Mouse (Mus musculus) testis, adult 2 months (tissue): ENCODE measurements at regions not wholly inside any gene's neighbourhood (a gene's known extent, or its start where the extent isn't known, plus 50 kb on each side); places are given as distances from the start of the nearest gene placed in this dataset.

Experiments
- H3K27ac ChIP-seq: fragments of 200-500 bp; 2 replicates; pipeline ENCODE4 v1.5.1; 2012; ENCODE audit warnings: low read depth, low read length; ENCODE audit not compliant: control insufficient read depth, insufficient read depth
- H3K27me3 ChIP-seq: fragments of 200-500 bp; 2 replicates; pipeline ENCODE4 v1.6.1; 2012; ENCODE audit warnings: mild to moderate bottlenecking, low read length, moderate library complexity; ENCODE audit not compliant: control insufficient read depth, insufficient read depth
- H3K36me3 ChIP-seq: fragments of 200-500 bp; 2 replicates; pipeline ENCODE4 v1.6.1; 2012; ENCODE audit warnings: mild to moderate bottlenecking, low read length; ENCODE audit not compliant: control insufficient read depth, insufficient read depth
- H3K4me1 ChIP-seq: fragments of 200-500 bp; 2 replicates; pipeline ENCODE4 v1.6.1; 2012; ENCODE audit warnings: low read length; ENCODE audit not compliant: control insufficient read depth, insufficient read depth
- H3K4me3 ChIP-seq: fragments of 200-500 bp; 2 replicates; pipeline ENCODE4 v1.5.1; 2012; ENCODE audit warnings: low read depth, mild to moderate bottlenecking, low read length, moderate library complexity, mixed read lengths; ENCODE audit not compliant: control insufficient read depth
- CTCF ChIP-seq: fragments of 200-500 bp; IDR thresholded peaks from 2 replicates; pipeline ENCODE4 v1.5.1; 2012; ENCODE audit warnings: low read depth, mild to moderate bottlenecking, inconsistent platforms, low read length, moderate library complexity; ENCODE audit not compliant: control insufficient read depth, insufficient read depth, insufficient replicate concordance
- POLR2A ChIP-seq: fragments of 200-500 bp; IDR thresholded peaks from 2 replicates; pipeline ENCODE4 v1.6.1; 2012; ENCODE audit warnings: low read depth, mild to moderate bottlenecking, inconsistent platforms, low read length, moderate library complexity; ENCODE audit not compliant: control insufficient read depth

DNA sequence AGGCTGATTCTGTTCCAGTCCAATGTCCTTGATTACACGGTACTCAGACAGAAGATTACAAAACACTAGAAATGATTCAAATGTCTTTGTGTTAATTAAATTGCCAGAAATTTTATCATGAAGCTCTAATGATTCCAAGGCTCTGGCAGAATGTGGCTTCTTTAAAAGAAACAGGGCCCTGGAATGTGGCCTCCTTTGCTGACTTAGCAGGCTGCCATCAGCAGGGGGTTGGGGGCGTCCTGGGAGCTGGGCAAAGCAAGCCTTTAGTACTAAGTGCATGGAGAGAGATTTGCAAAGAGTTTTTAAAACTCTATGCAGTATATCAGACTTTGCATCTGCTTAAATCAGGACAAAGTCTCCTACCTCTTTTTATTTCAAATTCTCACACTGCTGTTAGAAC, 434.8 kb upstream of the Cited2 start:
- no peaks in the 10 kb centered on the region for H3K36me3 ChIP-seq
- H3K27ac ChIP-seq = no peak overlapping the region
- TF ChIP-seq POLR2A (no peak), CTCF (no peak)
- no peaks in the 10 kb centered on the region for H3K27me3 ChIP-seq
- H3K4me1 ChIP-seq = no peaks in the 10 kb centered on the region
- no peak overlapping the region for H3K4me3 ChIP-seq

GRCm38 (mm10) chr10:17292331-17292730, 430.7 kb upstream of the Cited2 start:
- no peaks in the 10 kb centered on the region for H3K36me3 ChIP-seq
- no peak overlapping the region for H3K27ac ChIP-seq
- TF ChIP-seq POLR2A (no peak), CTCF (no peak)
- H3K27me3 ChIP-seq = no peaks in the 10 kb centered on the region
- no peak overlapping the region for H3K4me3 ChIP-seq
- H3K4me1 ChIP-seq = no peaks in the 10 kb centered on the region

DNA sequence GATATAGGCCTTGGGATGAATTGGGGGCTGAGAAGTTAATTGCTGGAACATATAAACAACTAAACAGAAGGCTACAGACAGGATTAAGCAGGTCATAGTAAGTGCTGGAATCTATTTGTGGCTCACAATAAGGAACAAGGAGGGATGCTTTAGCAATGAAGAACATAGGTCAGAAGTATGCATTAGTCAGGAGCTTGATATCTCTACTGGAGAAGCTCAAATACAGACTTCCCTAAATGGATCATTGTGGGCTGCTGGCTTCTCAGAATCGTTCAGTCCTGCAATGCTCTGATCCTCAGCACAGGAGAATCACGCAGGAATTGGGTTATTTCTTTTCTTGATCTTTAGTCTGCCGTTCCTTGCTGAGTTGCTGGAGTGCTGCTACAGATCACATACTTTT, 428.6 kb upstream of the Cited2 start:
- H3K27ac ChIP-seq = no peak overlapping the region
- TF ChIP-seq POLR2A (no peak), CTCF (no peak)
- H3K4me3 ChIP-seq = no peak overlapping the region
- H3K27me3 ChIP-seq = no peaks in the 10 kb centered on the region
- no peaks in the 10 kb centered on the region for H3K36me3 ChIP-seq
- no peaks in the 10 kb centered on the region for H3K4me1 ChIP-seq

GRCm38 (mm10) chr10:17295157-17295556, 427.9 kb upstream of the Cited2 start:
- TF ChIP-seq CTCF = no peak
- TF ChIP-seq POLR2A = no peak
- Histone ChIP-seq H3K36me3 (no peaks in the 10 kb centered on the region), H3K27ac (no peak overlapping the region), H3K4me1 (no peaks in the 10 kb centered on the region), H3K27me3 (no peaks in the 10 kb centered on the region), H3K4me3 (no peak overlapping the region)

- TF ChIP-seq CTCF (no peak), POLR2A (no peak)
- Histone ChIP-seq H3K4me1 (no peaks in the 10 kb centered on the region), H3K27me3 (no peaks in the 10 kb centered on the region), H3K4me3 (no peak overlapping the region), H3K27ac (no peak overlapping the region), H3K36me3 (no peaks in the 10 kb centered on the region)
These were observed 423.4 kb upstream of the Cited2 start for GRCm38 (mm10) chr10:17299600-17299999.

- Histone ChIP-seq H3K27me3 (no peaks in the 10 kb centered on the region), H3K4me3 (no peak overlapping the region), H3K27ac (no peak overlapping the region), H3K4me1 (peaks cover 2% of the 10 kb centered on the region; the same call in 1 of the 2 replicates), H3K36me3 (no peaks in the 10 kb centered on the region)
- TF ChIP-seq CTCF (no peak), POLR2A (no peak)
These were observed 396.3 kb upstream of the Cited2 start for GRCm38 (mm10) chr10:17326724-17327123.

- H3K27me3 ChIP-seq = no peaks in the 10 kb centered on the region
- no peaks in the 10 kb centered on the region for H3K36me3 ChIP-seq
- H3K4me3 ChIP-seq = no peak overlapping the region
- peaks cover 7% of the 10 kb centered on the region for H3K4me1 ChIP-seq
- TF ChIP-seq POLR2A = no peak
- TF ChIP-seq CTCF = no peak
- no peak overlapping the region for H3K27ac ChIP-seq
These were observed 392.0 kb upstream of the Cited2 start for GRCm38 (mm10) chr10:17330904-17331606.
